Mouse (Mus musculus) embryonic facial prominence, embryonic 14.5 days (tissue): ENCODE results near the gene Acot11. TPM values are rescaled to one million over a fixed set of nuclear protein-coding genes. Genes with fewer than 3 reads are reported as not detected.
A peak's percentile ranks its signal among the peaks of the same experiment; 100 is the strongest.

ENCODE experiments used
- ATAC-seq: fragments of 200-750 bp; cut with Nextera tagmentation; 2 replicates; pipeline ENCODE4 v1.8.0; 2017; ENCODE audit warnings: low read depth, moderate number of reproducible peaks, moderate TSS enrichment
- DNase-seq: peaks from one replicate; pipeline ENCODE4 v3.0.0-alpha.2; 2015; ENCODE audit warnings: low spot score
- H3K27ac ChIP-seq: fragments of 300-500 bp; sonication (generic); replicated peaks from 2 replicates; pipeline ENCODE4 v1.5.1; 2014; ENCODE audit warnings: low read depth, mild to moderate bottlenecking, low read length, moderate library complexity
- H3K27me3 ChIP-seq: fragments of 300-500 bp; sonication (generic); replicated peaks from 2 replicates; pipeline ENCODE4 v1.6.1; 2014; ENCODE audit warnings: low read length; ENCODE audit not compliant: control insufficient read depth, insufficient read depth
- H3K36me3 ChIP-seq: fragments of 300-500 bp; sonication (generic); 2 replicates; pipeline ENCODE4 v1.6.1; 2014; ENCODE audit warnings: low read length, mixed read lengths; ENCODE audit not compliant: control insufficient read depth, insufficient read depth
- H3K4me1 ChIP-seq: fragments of 300-500 bp; sonication (generic); 2 replicates; pipeline ENCODE4 v1.6.1; 2014; ENCODE audit warnings: antibody characterized with exemption, low read length; ENCODE audit not compliant: control insufficient read depth, insufficient read depth
- H3K4me2 ChIP-seq: fragments of 300-500 bp; sonication (generic); 2 replicates; pipeline ENCODE4 v1.6.1; 2014; ENCODE audit warnings: low read depth, mild to moderate bottlenecking, low read length, moderate library complexity, mixed read lengths
- H3K4me3 ChIP-seq: fragments of 300-500 bp; sonication (generic); 2 replicates; pipeline ENCODE4 v1.5.1; 2014; ENCODE audit warnings: low read depth, mild to moderate bottlenecking, low read length
- H3K9ac ChIP-seq: fragments of 300-500 bp; sonication (generic); 2 replicates; pipeline ENCODE4 v1.6.1; 2014; ENCODE audit warnings: low read depth, mild to moderate bottlenecking, low read length, moderate library complexity, mixed read lengths
- H3K9me3 ChIP-seq: fragments of 300-500 bp; sonication (generic); 2 replicates; pipeline ENCODE4 v1.6.1; 2016; ENCODE audit warnings: low read length; ENCODE audit not compliant: control insufficient read depth
- WGBS: fragments of 180-500 bp; shearing (Covaris S2); extraction: QIAGEN DNeasy Blood & Tissue Kit; methylation state at CpG from one replicate; pipeline ENCODE4 v1.1.7; 2014; 5-methylcytosine and 5-hydroxymethylcytosine counted together
- polyA plus RNA-seq: library from polyadenylated mRNA; unstranded; fragments of >200 nt; fragmentation: Nextera tagmentation; extraction: Ambion mirVana; gene quantifications from 2 replicates; pipeline ENCODE4 v1.2.1, GENCODE M21; 2014

Acot11 gene
- polyA plus RNA-seq, 1 experiment from 2014 or later, result 4.1 TPM

GRCm38 (mm10) chr4:106818332-106818731 lies 13.5 kb upstream of the Acot11 start:
- 66% methylated on average over 6 of the region's 6 CpGs for WGBS
- Histone ChIP-seq H3K27ac (no peak overlapping the region), H3K9ac (no peak overlapping the region), H3K4me3 (no peak overlapping the region), H3K4me2 (no peak overlapping the region), H3K9me3 (no peaks in the 10 kb centered on the region), H3K4me1 (0 out of 2 replicates have a peak, but pooled peaks cover 4% of the 10 kb centered on the region), H3K36me3 (no peaks in the 10 kb centered on the region), H3K27me3 (no peaks in the 10 kb centered on the region)
- no peak for DNase-seq
- ATAC-seq, result no peak

- H3K4me1 ChIP-seq, result 0 out of 2 replicates have a peak, but pooled peaks cover 4% of the 10 kb centered on the region
- H3K4me2 ChIP-seq, result no peak overlapping the region
- H3K9me3 ChIP-seq, result no peaks in the 10 kb centered on the region
- 89% methylated on average over 4 of the region's 4 CpGs for WGBS
- no peak for DNase-seq
- H3K36me3 ChIP-seq, result no peaks in the 10 kb centered on the region
- H3K4me3 ChIP-seq, result no peak overlapping the region
- no peak overlapping the region for H3K9ac ChIP-seq
- no peak overlapping the region for H3K27ac ChIP-seq
- H3K27me3 ChIP-seq, result no peaks in the 10 kb centered on the region
- ATAC-seq, result no peak
Measured at GRCm38 (mm10) chr4:106817017-106817416, 12.2 kb upstream of the Acot11 start.

DNA sequence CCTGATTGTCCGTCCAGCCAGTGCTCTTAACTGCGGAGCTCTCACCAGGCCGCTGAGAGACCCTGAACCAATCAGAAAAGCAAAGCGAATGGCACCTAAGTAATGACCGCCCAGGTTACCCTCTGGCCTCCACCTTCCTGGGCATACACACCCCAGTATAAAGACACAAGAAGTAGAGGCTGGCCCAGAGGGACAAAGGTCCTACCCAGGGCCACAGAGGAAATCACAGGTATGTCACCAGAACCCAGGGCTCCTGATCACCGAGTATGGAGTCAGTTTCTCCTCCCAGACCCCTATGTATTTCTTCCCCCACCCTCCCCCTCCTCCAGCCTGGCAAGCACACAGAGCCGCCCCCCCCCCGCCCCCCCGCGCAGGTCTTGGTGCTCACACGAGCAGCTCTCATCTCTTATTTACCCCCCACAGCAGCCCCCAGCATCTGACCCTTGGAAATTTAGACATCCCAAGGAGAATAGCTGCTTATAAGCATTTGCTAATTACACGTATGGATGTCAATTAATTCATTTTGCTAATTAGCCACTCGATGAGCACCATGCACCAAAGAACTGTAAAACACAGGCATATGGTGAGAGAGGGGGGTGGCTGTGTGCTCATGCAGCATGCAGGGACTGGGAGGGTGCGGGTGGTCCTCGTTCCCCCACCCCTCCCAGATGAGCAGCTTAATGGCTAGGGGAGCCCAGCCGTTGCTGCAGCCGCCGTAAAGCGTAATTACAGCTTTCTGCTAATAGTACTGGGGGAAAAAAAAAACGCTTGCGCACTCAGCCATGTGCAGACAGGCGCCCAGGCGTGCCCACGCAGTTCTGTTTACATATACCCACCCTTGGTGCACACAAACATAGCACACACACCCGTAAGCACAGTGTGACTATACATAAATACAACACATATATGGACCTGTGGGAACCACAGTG lies 10.9 kb upstream of the Acot11 start:
- no peak overlapping the region; the same call in 1 of the 2 replicates for H3K27ac ChIP-seq
- 53% methylated on average over 22 of the region's 25 CpGs for WGBS
- 0 out of 2 replicates have a peak overlapping the region, but pooled peaks have one; percentile 1 for H3K9ac ChIP-seq
- DNase-seq (peak; percentile 68), ATAC-seq (peak; percentile 86)
- no peaks in the 10 kb centered on the region for H3K36me3 ChIP-seq
- no peaks in the 10 kb centered on the region for H3K9me3 ChIP-seq
- 0 out of 2 replicates have a peak overlapping the region, but pooled peaks have one; percentile 15 for H3K4me2 ChIP-seq
- no peak overlapping the region for H3K4me3 ChIP-seq
- H3K4me1 ChIP-seq, result 0 out of 2 replicates have a peak, but pooled peaks cover 4% of the 10 kb centered on the region
- H3K27me3 ChIP-seq, result no peaks in the 10 kb centered on the region

GRCm38 (mm10) chr4:106811162-106811561 lies 6.4 kb upstream of the Acot11 start:
- Histone ChIP-seq H3K9me3 (0 out of 2 replicates have a peak, but pooled peaks cover 4% of the 10 kb centered on the region), H3K4me1 (0 out of 2 replicates have a peak, but pooled peaks cover 4% of the 10 kb centered on the region), H3K4me3 (no peak overlapping the region), H3K4me2 (no peak overlapping the region), H3K9ac (no peak overlapping the region), H3K27ac (no peak overlapping the region), H3K36me3 (no peaks in the 10 kb centered on the region), H3K27me3 (no peaks in the 10 kb centered on the region)
- 91% methylated on average over 8 of the region's 8 CpGs for WGBS
- ATAC-seq (no peak), DNase-seq (no peak)

- DNase-seq (no peak), ATAC-seq (no peak)
- Histone ChIP-seq H3K27me3 (no peaks in the 10 kb centered on the region), H3K36me3 (no peaks in the 10 kb centered on the region), H3K4me1 (no peaks in the 10 kb centered on the region), H3K27ac (no peak overlapping the region), H3K4me3 (no peak overlapping the region), H3K9me3 (0 out of 2 replicates have a peak, but pooled peaks cover 4% of the 10 kb centered on the region), H3K4me2 (no peak overlapping the region), H3K9ac (no peak overlapping the region)
- 85% methylated on average over 6 of the region's 6 CpGs for WGBS
Measured at GRCm38 (mm10) chr4:106810039-106810438, 5.2 kb upstream of the Acot11 start.

DNA sequence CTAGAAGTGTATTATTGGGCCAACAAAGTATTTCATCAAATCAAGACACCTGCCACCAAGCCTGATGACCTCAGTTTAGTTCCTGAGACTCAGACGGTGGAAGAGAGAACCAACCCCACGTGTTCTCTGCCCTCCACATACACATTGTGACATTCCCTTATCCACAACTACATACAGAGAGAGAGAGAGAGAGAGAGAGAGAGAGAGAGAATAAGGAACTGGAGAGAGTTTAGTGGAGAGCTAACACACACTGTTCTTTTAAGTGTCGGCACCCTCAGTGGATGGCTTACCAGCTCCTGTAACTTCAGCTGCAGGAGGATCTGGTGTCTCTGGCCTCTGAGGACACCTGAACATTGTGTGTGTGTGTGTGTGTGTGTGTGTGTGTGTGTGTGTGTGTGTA lies 2.5 kb upstream of the Acot11 start:
- Histone ChIP-seq H3K27me3 (no peaks in the 10 kb centered on the region), H3K27ac (no peak overlapping the region), H3K4me1 (no peaks in the 10 kb centered on the region), H3K9ac (no peak overlapping the region), H3K36me3 (no peaks in the 10 kb centered on the region), H3K9me3 (0 out of 2 replicates have a peak, but pooled peaks cover 4% of the 10 kb centered on the region), H3K4me2 (no peak overlapping the region), H3K4me3 (no peak overlapping the region)
- DNase-seq, result no peak
- no peak for ATAC-seq
- WGBS, result 66% methylated on average over 3 of the region's 3 CpGs

DNA sequence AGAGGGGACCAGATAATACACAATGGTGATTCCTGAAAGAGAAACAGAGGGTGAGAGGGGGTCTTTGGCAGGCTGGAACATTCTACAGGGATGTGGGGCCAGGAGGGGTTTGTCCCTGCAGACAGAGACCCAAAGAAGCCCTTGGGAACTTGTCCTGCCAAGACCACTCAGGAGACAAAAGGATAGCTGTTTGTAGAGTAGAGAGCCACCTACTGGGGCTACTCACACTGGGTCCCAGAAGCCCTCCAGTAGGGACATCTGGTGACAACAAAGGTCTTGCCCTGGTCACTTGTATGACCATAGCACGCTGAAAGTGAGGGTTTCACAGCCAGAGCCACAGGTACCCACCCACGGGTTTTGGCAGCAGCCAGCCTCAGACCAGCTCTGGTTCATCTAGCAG lies 1.1 kb upstream of the Acot11 start:
- ATAC-seq (no peak), DNase-seq (no peak)
- Histone ChIP-seq H3K36me3 (no peaks in the 10 kb centered on the region), H3K9me3 (0 out of 2 replicates have a peak, but pooled peaks cover 4% of the 10 kb centered on the region), H3K27me3 (no peaks in the 10 kb centered on the region), H3K4me3 (no peak overlapping the region), H3K9ac (no peak overlapping the region), H3K27ac (no peak overlapping the region), H3K4me1 (no peaks in the 10 kb centered on the region), H3K4me2 (no peak overlapping the region)
- 20% methylated on average over 1 of the region's 2 CpGs for WGBS

DNA sequence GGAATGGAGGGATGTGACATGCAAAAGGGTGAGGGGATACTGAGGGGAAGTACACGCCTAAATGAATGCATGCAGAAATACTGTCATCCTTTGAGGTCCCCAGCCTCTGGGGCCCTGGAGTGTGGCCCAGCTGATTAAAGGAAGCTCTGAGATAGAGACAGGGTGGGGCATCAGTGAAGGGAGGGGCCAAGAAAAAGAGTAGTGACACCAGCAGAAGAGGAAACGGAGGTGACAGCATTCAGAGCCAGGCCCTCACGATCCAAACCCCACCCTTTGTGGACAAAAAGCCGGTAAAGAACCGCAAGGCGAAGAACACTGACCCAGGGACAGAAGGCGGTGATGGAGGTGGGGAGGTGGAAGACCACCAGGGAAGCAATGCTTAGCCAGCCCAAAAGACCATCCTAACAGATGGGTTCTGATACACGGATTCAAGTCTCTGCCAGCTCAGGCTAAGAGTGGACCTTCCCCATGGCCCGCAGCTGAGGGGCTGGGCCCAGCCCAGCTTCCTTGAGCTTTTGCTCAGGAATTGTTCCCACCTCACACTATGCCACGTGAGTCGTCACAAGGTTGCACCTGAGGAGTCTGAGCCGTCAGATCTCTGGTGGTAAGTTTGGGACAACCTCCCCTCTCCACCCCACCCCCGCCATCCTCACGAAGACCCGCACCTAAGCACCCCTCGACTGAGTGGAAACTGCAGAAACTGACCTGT lies 443 bp downstream of the Acot11 start:
- 44% methylated on average over 15 of the region's 16 CpGs for WGBS
- ATAC-seq (no peak), DNase-seq (no peak)
- Histone ChIP-seq H3K36me3 (no peaks in the 10 kb centered on the region), H3K4me2 (peak overlapping the region; percentile 47), H3K4me3 (peak overlapping the region; percentile 21), H3K4me1 (peaks cover 5% of the 10 kb centered on the region), H3K9ac (peak overlapping the region; percentile 55; the same call in 1 of the 2 replicates), H3K9me3 (no peaks in the 10 kb centered on the region), H3K27me3 (no peaks in the 10 kb centered on the region), H3K27ac (no peak overlapping the region)
